Mouse (Mus musculus): Measurements from ENCODE around the gene Pgpep1l. TPM values are rescaled to one million over a fixed set of nuclear protein-coding genes. Genes with fewer than 3 reads are reported as not detected.
A peak's percentile ranks its signal among the peaks of the same experiment; 100 is the strongest.

Gene Pgpep1l
- polyA plus RNA-seq, 1 experiment: not detected

- Histone ChIP-seq H3K79me2 (ENCODE audit: control insufficient read depth, insufficient read depth) (no peaks in the 10 kb centered on the region), H3ac (ENCODE audit: control insufficient read depth, insufficient read length, low read depth) (no peak overlapping the region), H3K27me3 (ENCODE audit: control insufficient read depth, insufficient read depth, insufficient read length) (no peaks in the 10 kb centered on the region), H3K36me3 (ENCODE audit: control insufficient read depth, insufficient read depth) (peaks cover 23% of the 10 kb centered on the region), H3K4me3 (ENCODE audit: insufficient read depth, poor library complexity, severe bottlenecking) (no peak overlapping the region), H3K79me3 (ENCODE audit: low read depth) (no peaks in the 10 kb centered on the region)
- TF ChIP-seq CEBPB (IDR thresholded peaks at IDR 0.05; ENCODE audit: low read depth) (no peak), MYOG (IDR thresholded peaks at IDR 0.05; ENCODE audit: control insufficient read depth, extremely low read depth, insufficient read length) (no peak), USF1 (IDR thresholded peaks at IDR 0.05; ENCODE audit: low read depth) (no peak), FOSL1 (IDR thresholded peaks at IDR 0.05; ENCODE audit: insufficient read depth, low read length, poor library complexity, severe bottlenecking) (no peak), MYOD1 (IDR thresholded peaks at IDR 0.05; ENCODE audit: control insufficient read depth, insufficient read length, low read depth) (no peak), CTCF (IDR thresholded peaks at IDR 0.05; ENCODE audit: control insufficient read depth, insufficient read depth, insufficient read length) (no peak), MAX (IDR thresholded peaks at IDR 0.05) (no peak)
Measured at GRCm38 (mm10) chr7:68199609-68200008, 64.4 kb downstream of the Pgpep1l start.

DNA sequence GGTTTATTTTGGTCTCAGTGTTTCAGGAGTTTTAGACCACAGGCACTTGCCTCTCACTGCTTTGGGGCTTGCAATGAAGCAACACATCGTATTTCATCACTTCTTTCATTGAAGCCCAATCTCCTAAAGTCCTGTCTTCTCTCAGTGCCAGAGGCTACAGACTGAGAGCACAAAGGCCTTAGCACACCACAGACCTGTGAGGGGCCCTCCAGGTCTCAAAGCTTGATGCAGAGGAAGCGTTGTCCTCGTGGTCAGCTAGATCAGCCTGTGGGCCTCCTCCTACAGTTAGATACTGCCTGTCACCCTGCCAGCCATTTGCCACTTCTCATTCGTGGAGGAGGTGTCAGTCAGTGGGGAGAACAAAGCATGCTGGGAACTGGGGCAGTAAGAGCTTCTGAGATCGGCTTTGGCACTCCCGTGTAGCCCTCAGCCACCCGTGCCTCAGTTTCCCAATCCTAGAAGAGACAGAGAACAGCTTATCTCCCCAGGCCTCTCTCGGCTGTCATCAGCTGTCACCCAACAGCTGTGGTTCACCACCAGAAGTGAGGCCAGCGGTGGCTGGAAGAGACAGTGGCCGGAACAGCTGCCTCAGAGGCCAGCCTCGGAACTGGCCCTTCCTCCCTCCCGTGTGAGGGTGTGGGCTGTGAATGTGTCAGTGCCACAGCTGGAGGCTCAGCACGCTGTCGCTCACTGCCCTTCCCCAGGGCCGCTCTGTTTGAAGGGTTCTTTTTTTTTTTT is 69.9 kb downstream of the Pgpep1l start:
- TF ChIP-seq MYOG (IDR thresholded peaks at IDR 0.05; ENCODE audit: control insufficient read depth, extremely low read depth, insufficient read length): no peak
- TF ChIP-seq MYOD1 (IDR thresholded peaks at IDR 0.05; ENCODE audit: control insufficient read depth, insufficient read length, low read depth): peak; percentile 23
- H3K36me3 ChIP-seq (ENCODE audit: control insufficient read depth, insufficient read depth): peaks cover 36% of the 10 kb centered on the region

DNA sequence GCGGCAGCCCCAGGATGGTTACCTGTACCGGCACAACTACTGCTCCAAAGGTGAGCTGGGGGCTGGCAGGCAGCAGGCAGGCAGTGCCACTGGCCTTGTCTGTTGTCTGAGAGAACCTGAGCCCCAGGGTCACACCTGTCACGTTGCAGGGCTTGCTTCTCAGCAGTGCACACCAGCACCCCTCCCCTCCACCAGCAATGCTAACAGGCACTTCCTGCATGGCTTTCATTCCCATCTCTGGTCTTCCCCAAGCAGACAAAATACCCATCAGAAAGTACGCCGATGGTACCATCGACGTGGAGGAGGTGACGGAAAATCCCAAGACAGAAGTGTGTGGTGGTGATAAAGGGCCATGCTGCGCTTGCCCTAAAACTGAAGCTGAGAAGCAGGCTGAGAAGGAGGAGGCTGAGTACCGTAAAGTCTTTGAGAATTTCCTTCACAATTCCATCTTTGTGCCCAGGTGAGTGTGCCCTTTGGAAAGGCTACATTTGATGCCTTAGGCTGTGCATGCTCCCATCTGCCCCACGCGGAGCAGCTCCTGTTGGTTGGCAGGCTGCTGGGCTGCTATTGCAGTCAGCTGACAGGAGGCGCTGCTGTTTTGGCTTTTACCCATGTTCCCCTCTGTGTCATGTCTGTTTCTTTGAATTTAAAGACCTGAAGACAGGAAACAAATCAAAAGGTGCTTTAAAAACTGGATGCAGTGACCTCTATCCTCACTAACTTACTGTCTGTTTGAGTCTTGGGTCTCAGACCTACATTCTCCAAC is 74.2 kb downstream of the Pgpep1l start:
- Histone ChIP-seq H3K27me3 (ENCODE audit: control insufficient read depth, insufficient read depth, insufficient read length) (no peaks in the 10 kb centered on the region), H3K79me3 (ENCODE audit: low read depth) (no peaks in the 10 kb centered on the region), H3K4me3 (ENCODE audit: insufficient read depth, poor library complexity, severe bottlenecking) (no peak overlapping the region), H3K36me3 (ENCODE audit: control insufficient read depth, insufficient read depth) (peaks cover 25% of the 10 kb centered on the region), H3ac (ENCODE audit: control insufficient read depth, insufficient read length, low read depth) (no peak overlapping the region), H3K79me2 (ENCODE audit: control insufficient read depth, insufficient read depth) (no peaks in the 10 kb centered on the region)
- TF ChIP-seq MYOG (IDR thresholded peaks at IDR 0.05; ENCODE audit: control insufficient read depth, extremely low read depth, insufficient read length) (no peak), CTCF (IDR thresholded peaks at IDR 0.05; ENCODE audit: control insufficient read depth, insufficient read depth, insufficient read length) (no peak), CEBPB (IDR thresholded peaks at IDR 0.05; ENCODE audit: low read depth) (no peak), FOSL1 (IDR thresholded peaks at IDR 0.05; ENCODE audit: insufficient read depth, low read length, poor library complexity, severe bottlenecking) (no peak)

More for the DNA sequence above, 69.9 kb downstream of the Pgpep1l start:
- Histone ChIP-seq H3K79me2 (ENCODE audit: control insufficient read depth, insufficient read depth) (no peaks in the 10 kb centered on the region), H3ac (ENCODE audit: control insufficient read depth, insufficient read length, low read depth) (no peak overlapping the region), H3K27me3 (ENCODE audit: control insufficient read depth, insufficient read depth, insufficient read length) (no peaks in the 10 kb centered on the region), H3K4me3 (ENCODE audit: insufficient read depth, poor library complexity, severe bottlenecking) (no peak overlapping the region), H3K79me3 (ENCODE audit: low read depth) (no peaks in the 10 kb centered on the region)

- H3K79me3 ChIP-seq (ENCODE audit: low read depth): no peaks in the 10 kb centered on the region
- no peak overlapping the region for H3ac ChIP-seq (ENCODE audit: control insufficient read depth, insufficient read length, low read depth)
- H3K79me2 ChIP-seq (ENCODE audit: control insufficient read depth, insufficient read depth): no peaks in the 10 kb centered on the region
- TF ChIP-seq CEBPB (IDR thresholded peaks at IDR 0.05; ENCODE audit: low read depth) (no peak), FOSL1 (IDR thresholded peaks at IDR 0.05; ENCODE audit: insufficient read depth, low read length, poor library complexity, severe bottlenecking) (no peak), MYOG (IDR thresholded peaks at IDR 0.05; ENCODE audit: control insufficient read depth, extremely low read depth, insufficient read length) (no peak), CTCF (IDR thresholded peaks at IDR 0.05; ENCODE audit: control insufficient read depth, insufficient read depth, insufficient read length) (no peak), MYOD1 (IDR thresholded peaks at IDR 0.05; ENCODE audit: control insufficient read depth, insufficient read length, low read depth) (no peak), MAX (IDR thresholded peaks at IDR 0.05) (no peak), USF1 (IDR thresholded peaks at IDR 0.05; ENCODE audit: low read depth) (no peak)
- H3K4me3 ChIP-seq (ENCODE audit: insufficient read depth, poor library complexity, severe bottlenecking): no peak overlapping the region
- peaks cover 26% of the 10 kb centered on the region for H3K36me3 ChIP-seq (ENCODE audit: control insufficient read depth, insufficient read depth)
- H3K27me3 ChIP-seq (ENCODE audit: control insufficient read depth, insufficient read depth, insufficient read length): no peaks in the 10 kb centered on the region
Measured at GRCm38 (mm10) chr7:68189211-68189610, 74.8 kb downstream of the Pgpep1l start.

Other genes starting within 250 kb of the Pgpep1l start
- gene Fam169b, start 9.6 kb upstream of the Pgpep1l start, polyA plus RNA-seq (2012; fragmentation: generic; extraction: Trizol): 0.06 TPM